Mouse (Mus musculus) embryo, embryonic 10 days (tissue): ENCODE measurements around the gene Ska3.
A peak's percentile ranks its signal among the peaks of the same experiment; 100 is the strongest.
"Not testable (repeated sequence)": the region's sequence is repeated elsewhere in the genome, so short reads cannot be mapped to it uniquely, and the experiment has no call there.

ENCODE experiments used
- DNase-seq: peaks from one replicate; pipeline ENCODE4 v3.0.0-alpha.2; 2015; ENCODE audit warnings: low spot score

Gene Ska3

GRCm38 (mm10) chr14:57825788-57826751 lies at the start of gene Ska3, which contains the start of gene Mrpl57:
Gene Ska3, minus strand, starts transcription at chr14:57826185.
Gene Mrpl57, plus strand, starts transcription at chr14:57826234.
- DNase-seq: peak; percentile 98

GRCm38 (mm10) chr14:57866676-57867276 lies 40.8 kb upstream of the Ska3 start:
- DNase-seq: no peak

GRCm38 (mm10) chr14:57865256-57865655 lies 39.3 kb upstream of the Ska3 start:
- no peak for DNase-seq

GRCm38 (mm10) chr14:57863129-57863528 lies 37.1 kb upstream of the Ska3 start:
- no peak for DNase-seq

- no peak for DNase-seq
Measured at GRCm38 (mm10) chr14:57861987-57862412, 36.0 kb upstream of the Ska3 start.

- DNase-seq: no peak
Measured at GRCm38 (mm10) chr14:57859520-57859919, 33.5 kb upstream of the Ska3 start.

- DNase-seq: no peak
Measured at GRCm38 (mm10) chr14:57858601-57859000, 32.6 kb upstream of the Ska3 start.

GRCm38 (mm10) chr14:57856037-57856436 lies 30.1 kb upstream of the Ska3 start:
- not testable (repeated sequence) for DNase-seq

GRCm38 (mm10) chr14:57852961-57853360 lies 27.0 kb upstream of the Ska3 start:
- DNase-seq: no peak

- no peak for DNase-seq
Measured at GRCm38 (mm10) chr14:57850330-57850729, 24.3 kb upstream of the Ska3 start.

GRCm38 (mm10) chr14:57848646-57849045 lies 22.7 kb upstream of the Ska3 start:
- DNase-seq: no peak

- DNase-seq: not testable (repeated sequence)
Measured at GRCm38 (mm10) chr14:57848061-57848460, 22.1 kb upstream of the Ska3 start.

GRCm38 (mm10) chr14:57844535-57844934 lies 18.6 kb upstream of the Ska3 start:
- DNase-seq: no peak

GRCm38 (mm10) chr14:57835157-57835556 lies 9.2 kb upstream of the Ska3 start:
- no peak for DNase-seq

- no peak for DNase-seq
Measured at GRCm38 (mm10) chr14:57833526-57833925, 7.5 kb upstream of the Ska3 start.

- DNase-seq: no peak
Measured at GRCm38 (mm10) chr14:57827284-57827683, 1.3 kb upstream of the Ska3 start.

GRCm38 (mm10) chr14:57820839-57821238 lies 5.1 kb downstream of the Ska3 start:
- DNase-seq: no peak

- DNase-seq: no peak
Measured at GRCm38 (mm10) chr14:57811844-57812243, 14.1 kb downstream of the Ska3 start.

- DNase-seq: no peak
Measured at GRCm38 (mm10) chr14:57810886-57811285, 15.1 kb downstream of the Ska3 start.

- DNase-seq: peak; percentile 57
Measured at GRCm38 (mm10) chr14:57808558-57808957, 17.4 kb downstream of the Ska3 start.

- DNase-seq: no peak
Measured at GRCm38 (mm10) chr14:57803731-57804130, 22.3 kb downstream of the Ska3 start.

GRCm38 (mm10) chr14:57797991-57798931 lies 27.7 kb downstream of the Ska3 start, which contains the start of gene Sap18:
Gene Sap18, plus strand, starts transcription at chr14:57798180.
- DNase-seq: peak; percentile 100
